Mouse (Mus musculus): ENCODE results near the gene Kdsr.

The Kdsr gene

GRCm38 (mm10) chr1:106695649-106696048 is 63.9 kb downstream of the Kdsr start:
- no peak for DNase-seq (ENCODE audit: low spot score in 2 of 2)

DNA sequence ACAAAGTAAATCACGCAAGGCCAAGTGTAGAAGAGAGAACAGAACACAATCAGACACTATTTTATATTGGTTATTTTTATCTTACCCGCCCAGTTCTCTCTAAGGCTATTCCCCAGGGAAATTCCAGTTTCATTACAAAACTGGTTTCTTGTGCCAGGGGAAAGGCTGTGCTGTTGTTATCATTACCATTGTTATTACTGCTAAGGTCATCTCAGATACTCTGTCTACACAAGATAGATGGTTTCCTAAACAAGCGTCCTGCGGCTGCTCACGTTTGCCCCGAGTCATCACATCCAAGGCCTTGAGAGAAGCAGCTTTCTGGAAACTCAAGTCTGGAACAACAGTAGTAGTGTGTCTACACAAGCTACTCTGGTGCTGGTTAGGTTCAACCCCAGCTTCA is 65.2 kb downstream of the Kdsr start:
- no peak for DNase-seq (ENCODE audit: low spot score in 2 of 2)

DNA sequence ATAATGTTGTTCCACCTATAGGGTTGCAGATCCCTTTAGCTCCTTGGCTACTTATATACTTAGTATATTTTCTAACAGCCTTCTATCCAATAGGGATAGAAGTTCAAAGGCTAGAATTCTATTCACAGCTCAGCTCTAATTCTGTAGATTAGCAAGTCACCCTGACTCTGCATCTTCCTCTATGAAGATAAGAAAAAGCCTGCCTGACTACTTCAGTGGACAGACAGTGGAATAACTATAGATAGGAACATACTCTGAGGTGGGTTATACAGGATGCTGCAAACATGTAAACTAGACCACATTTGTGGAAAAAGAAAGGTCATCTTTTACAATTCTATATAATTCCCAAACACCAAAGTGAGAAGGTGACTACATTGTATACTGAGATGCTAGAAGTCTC is 66.9 kb downstream of the Kdsr start:
- DNase-seq (ENCODE audit: low spot score in 2 of 2) = no peak

DNA sequence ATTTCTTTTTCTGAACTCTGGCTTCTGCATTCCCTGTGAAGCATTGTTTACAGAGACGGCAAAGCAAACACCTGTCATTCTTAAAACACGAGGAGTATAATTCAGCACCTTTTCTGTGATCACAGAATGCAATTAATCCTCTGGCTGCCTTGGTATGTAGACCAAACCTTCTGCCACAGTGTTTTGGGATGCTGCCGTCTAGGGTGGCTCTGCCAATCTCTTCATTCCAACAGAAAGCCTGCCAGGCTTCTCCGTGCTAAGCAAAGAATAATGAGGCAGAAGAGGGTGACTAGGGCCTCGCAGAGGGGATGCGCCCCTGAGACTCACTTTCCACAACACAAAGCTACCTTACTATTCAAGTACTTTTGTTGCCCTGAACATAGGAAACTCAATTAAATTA is 68.6 kb downstream of the Kdsr start:
- no peak for DNase-seq (ENCODE audit: low spot score in 2 of 2)

DNA sequence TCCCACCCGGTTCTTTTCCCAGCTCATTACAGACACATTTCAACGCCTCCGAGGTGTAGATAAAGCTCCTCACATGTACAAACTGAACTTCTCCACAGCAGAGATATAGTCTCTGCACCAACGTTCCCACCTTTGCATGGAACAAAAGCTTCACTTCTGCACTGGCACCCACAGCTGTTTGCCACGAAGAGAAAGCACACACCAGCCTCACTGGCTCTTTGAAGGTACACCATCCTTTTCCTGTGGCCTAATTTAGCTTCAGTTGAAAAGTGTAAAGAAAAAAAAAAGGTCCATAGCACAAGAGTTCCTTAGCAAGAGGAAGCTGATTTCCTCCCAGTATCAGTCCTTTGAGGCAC is 71.4 kb downstream of the Kdsr start:
- DNase-seq (ENCODE audit: low spot score in 2 of 2) = no peak

- no peak for DNase-seq (ENCODE audit: low spot score in 2 of 2)
Measured at GRCm38 (mm10) chr1:106687435-106688160, 71.9 kb downstream of the Kdsr start.

DNA sequence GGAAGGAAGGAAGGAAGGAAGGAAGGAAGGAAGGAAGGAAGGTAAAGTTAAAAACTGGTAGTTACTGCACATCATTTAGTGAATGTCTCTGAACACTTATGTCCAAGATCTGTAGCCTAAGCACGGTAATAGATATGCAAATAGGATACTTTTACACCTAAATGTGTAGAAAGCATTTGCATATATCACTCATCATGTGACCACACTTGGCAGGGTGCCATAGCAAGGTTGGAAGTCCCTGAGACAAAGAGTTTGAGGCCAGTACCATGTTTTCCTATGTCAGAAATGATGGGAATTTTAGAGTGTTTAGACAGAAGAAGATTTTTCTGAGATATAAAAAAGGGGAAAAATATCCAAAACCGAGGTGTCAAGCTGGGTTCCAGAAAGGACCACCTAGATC is 73.8 kb downstream of the Kdsr start:
- peak in 1 of 2 experiments; percentile 34 for DNase-seq (ENCODE audit: low spot score in 2 of 2)

DNA sequence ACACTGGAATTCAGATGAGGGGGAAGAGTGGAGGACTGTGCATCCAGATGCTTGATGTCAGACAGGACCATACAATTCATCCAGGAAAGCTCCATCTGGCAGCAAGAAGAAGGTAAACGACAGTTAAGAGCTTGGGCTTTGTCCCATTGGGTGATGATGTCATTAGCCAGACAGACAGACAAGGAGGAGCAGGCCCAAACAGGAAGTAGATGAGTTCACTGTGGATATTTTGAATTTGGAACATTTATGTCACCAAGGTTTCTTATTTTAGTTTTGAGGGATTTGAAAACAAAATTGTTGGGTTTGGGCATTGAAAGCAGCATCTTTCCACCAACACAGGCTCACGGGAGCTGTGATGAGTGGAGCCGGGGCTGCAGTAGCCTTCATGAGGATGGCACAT is 75.0 kb downstream of the Kdsr start:
- no peak for DNase-seq (ENCODE audit: low spot score in 2 of 2)

DNA sequence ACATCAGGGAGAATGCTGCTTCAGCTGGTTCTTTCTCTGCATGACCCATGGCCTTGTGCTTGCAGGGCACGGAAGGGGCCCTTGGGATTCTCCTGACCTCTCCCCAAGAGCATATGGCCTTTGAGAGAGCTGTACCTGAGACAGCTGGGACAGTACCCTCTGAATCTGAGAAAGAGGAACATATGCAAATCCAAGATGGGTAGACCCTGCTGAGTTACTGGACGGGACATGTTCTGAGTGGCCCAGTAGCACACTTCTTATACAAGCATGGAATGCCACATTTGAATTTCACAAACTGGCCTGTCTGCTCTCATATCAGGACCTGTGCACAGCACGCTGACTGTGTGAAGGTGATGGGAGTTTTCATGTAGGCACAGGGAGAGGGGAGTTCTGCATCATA is 76.7 kb downstream of the Kdsr start:
- no peak for DNase-seq (ENCODE audit: low spot score in 2 of 2)

DNA sequence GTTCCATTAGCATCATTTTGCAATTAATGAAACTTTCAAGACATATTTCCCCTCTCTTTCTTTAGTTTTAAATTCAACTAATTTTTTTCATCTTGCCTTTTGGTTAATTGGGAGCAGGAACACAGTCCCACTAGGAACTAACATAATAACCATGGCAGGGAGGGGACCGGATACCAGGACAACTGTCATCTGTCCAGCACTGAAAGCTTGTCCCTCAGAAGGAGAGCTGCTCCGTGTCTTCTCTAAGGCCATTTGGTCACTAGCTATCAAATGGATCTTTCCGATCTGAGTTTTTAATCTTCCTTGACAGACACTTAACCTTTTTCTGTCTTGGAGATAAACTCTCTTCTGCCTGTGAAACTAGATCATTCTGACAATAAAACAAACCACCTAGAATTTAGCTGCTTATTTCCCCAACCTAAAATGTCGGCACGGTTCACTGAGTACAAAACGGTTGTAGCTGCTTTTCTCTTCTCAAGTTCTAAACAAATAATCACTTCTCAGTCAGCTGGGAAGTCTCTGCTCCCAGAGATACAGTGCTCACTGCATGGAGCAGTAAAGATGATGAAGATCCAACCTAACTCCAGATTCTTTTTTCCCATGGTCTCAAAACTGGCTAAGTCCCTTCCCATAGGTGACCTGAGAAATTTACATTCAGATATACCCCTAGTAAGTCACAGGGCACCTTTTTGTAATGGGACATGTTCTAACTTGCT is 79.6 kb downstream of the Kdsr start:
- no peak for DNase-seq (ENCODE audit: low spot score in 2 of 2)

DNA sequence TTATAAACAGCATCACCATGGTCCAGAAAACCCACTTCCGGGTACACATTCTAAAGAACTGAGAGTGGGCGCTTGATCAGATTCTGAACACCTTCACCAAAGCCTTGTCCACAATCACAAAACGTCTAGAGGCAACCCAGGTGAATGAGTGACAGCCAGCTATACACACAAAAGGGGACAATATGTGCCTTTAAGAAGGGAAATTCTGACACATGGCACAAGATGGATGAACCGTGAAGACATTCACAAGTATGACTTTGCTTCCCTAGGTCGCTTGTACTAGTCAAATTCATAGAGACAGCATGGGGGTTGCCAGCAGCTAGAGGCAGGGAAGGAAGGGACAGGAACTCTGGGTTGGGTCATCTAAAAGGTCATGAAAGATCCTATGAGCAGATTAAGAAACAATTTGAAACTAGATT is 81.5 kb downstream of the Kdsr start:
- DNase-seq (ENCODE audit: low spot score in 2 of 2) = no peak
